Mouse (Mus musculus) lung, postnatal 0 days (tissue): ENCODE results near the gene Glp2r. TPM values are rescaled to one million over a fixed set of nuclear protein-coding genes. Genes with fewer than 3 reads are reported as not detected.

Experiments used
- ATAC-seq: fragments of 200-750 bp; cut with Nextera tagmentation; 2 replicates; pipeline ENCODE4 v1.8.0; 2017; ENCODE audit warnings: moderate library complexity
- DNase-seq: peaks from one replicate; pipeline ENCODE4 v3.0.0-alpha.2; 2016; ENCODE audit warnings: low spot score
- H3K27ac ChIP-seq: fragments of 300-500 bp; sonication (generic); 2 replicates; pipeline ENCODE4 v1.5.1; 2014; ENCODE audit warnings: antibody characterized with exemption, mild to moderate bottlenecking, low read length, mixed read lengths
- H3K27me3 ChIP-seq: fragments of 300-500 bp; sonication (generic); replicated peaks from 2 replicates; pipeline ENCODE4 v1.6.1; 2014; ENCODE audit warnings: low read length, mixed read lengths; ENCODE audit not compliant: insufficient read depth
- H3K36me3 ChIP-seq: fragments of 300-500 bp; sonication (generic); 2 replicates; pipeline ENCODE4 v1.6.1; 2014; ENCODE audit warnings: low read length, mixed read lengths; ENCODE audit not compliant: insufficient read depth
- H3K4me1 ChIP-seq: fragments of 300-500 bp; sonication (generic); 2 replicates; pipeline ENCODE4 v1.6.1; 2014; ENCODE audit warnings: antibody characterized with exemption, low read depth, low read length, mixed read lengths; ENCODE audit not compliant: insufficient read depth
- H3K4me2 ChIP-seq: fragments of 300-500 bp; sonication (generic); replicated peaks from 2 replicates; pipeline ENCODE4 v1.6.1; 2014; ENCODE audit warnings: low read depth, mild to moderate bottlenecking, low read length, moderate library complexity, mixed read lengths
- H3K4me3 ChIP-seq: fragments of 300-500 bp; sonication (generic); 2 replicates; pipeline ENCODE4 v1.5.1; 2014; ENCODE audit warnings: low read depth, low read length
- H3K9ac ChIP-seq: fragments of 300-500 bp; sonication (generic); replicated peaks from 2 replicates; pipeline ENCODE4 v1.6.1; 2014; ENCODE audit warnings: low read depth, mild to moderate bottlenecking
- H3K9me3 ChIP-seq: fragments of 300-500 bp; sonication (generic); 2 replicates; pipeline ENCODE4 v1.6.1; 2016; ENCODE audit warnings: low read length, mixed read lengths
- CTCF ChIP-seq: IDR thresholded peaks from 2 replicates; pipeline ENCODE4 v1.5.1; 2016; ENCODE audit warnings: antibody characterized with exemption, mild to moderate bottlenecking
- EP300 ChIP-seq: IDR thresholded peaks from 2 replicates; pipeline ENCODE4 v1.6.1; 2016; ENCODE audit warnings: antibody characterized with exemption, mild to moderate bottlenecking, control low read depth
- whole genome bisulfite sequencing: fragments of 180-500 bp; shearing (Covaris S2); extraction: QIAGEN DNeasy Blood & Tissue Kit; methylation state at CpG from one replicate; pipeline ENCODE4 v1.1.7; 2014; 5-methylcytosine and 5-hydroxymethylcytosine counted together
- polyA plus RNA-seq: library from polyadenylated mRNA; unstranded; fragments of >200 nt; fragmentation: Nextera tagmentation; extraction: Ambion mirVana; gene quantifications from 2 replicates; pipeline ENCODE4 v1.2.1, GENCODE M21; 2015

The Glp2r gene
- polyA plus RNA-seq, 1 experiment from 2014 or later, result not detected

DNA sequence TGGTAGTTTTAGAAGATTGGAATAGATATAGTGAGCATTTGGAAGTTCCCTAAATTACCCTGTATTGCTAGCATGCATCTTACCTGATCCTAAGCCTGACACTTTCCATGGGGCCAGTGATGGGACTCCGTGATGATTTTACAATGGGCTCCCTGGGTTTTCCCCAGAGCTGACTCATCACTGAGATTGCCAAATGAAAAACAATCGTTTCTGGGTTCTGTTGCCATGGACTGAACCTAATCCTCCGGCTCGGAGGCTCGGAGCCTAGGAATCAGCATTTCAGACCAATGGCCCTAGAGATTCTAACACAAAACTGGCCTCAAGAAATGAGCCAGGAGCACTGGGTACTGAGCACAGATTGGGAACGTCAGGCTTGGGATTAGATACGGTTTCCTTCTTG lies 148.6 kb downstream of the Glp2r start:
- Histone ChIP-seq H3K27me3 (no peaks in the 10 kb centered on the region), H3K9me3 (no peaks in the 10 kb centered on the region), H3K4me1 (no peaks in the 10 kb centered on the region), H3K4me3 (no peak overlapping the region), H3K36me3 (no peaks in the 10 kb centered on the region), H3K27ac (no peak overlapping the region), H3K4me2 (no peak overlapping the region), H3K9ac (no peak overlapping the region)
- DNase-seq (no peak), ATAC-seq (no peak)
- no peak for TF ChIP-seq CTCF
- no peak for TF ChIP-seq EP300
- 80% methylated on average over 7 of the region's 7 CpGs for WGBS

DNA sequence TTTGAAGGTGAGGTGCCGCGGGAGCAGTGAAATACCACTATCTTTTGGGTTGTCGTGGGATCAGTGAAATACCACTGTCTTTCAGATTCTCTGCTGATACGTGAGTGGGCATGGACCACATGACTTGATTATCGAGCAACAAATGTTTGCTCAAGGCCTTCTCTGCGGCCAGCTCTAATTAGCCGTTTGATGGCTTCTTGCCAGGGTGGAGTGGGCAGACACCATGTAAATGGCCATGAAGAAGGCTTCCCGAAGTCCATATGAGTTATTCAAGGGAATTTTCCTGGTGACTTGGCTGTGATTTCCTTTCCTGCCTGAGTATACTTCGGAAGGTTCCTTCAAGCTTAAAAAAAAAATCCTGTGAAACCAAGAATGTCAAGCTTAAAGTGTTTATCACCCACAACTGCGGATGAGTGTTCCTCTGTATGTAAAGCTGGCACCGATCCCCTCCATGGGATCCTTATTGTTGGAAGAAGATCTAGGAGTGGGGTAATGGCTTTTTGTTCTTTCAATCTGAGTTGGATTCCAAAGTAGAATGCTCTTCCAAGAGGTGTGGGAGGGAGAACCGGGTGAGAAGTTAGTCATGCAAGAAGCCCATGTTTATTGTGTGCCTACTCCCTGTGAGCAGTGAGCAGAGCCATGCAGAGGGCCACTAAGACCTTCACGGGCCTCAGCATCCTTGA lies 154.3 kb downstream of the Glp2r start:
- no peak overlapping the region for H3K9ac ChIP-seq
- H3K4me1 ChIP-seq, result no peaks in the 10 kb centered on the region
- ATAC-seq (no peak), DNase-seq (no peak)
- no peak overlapping the region for H3K27ac ChIP-seq
- H3K36me3 ChIP-seq, result no peaks in the 10 kb centered on the region
- no peaks in the 10 kb centered on the region for H3K9me3 ChIP-seq
- H3K27me3 ChIP-seq, result no peaks in the 10 kb centered on the region
- no peak overlapping the region for H3K4me2 ChIP-seq
- no peak overlapping the region for H3K4me3 ChIP-seq
- 65% methylated on average over 13 of the region's 13 CpGs for WGBS
- TF ChIP-seq EP300, result no peak
- no peak for TF ChIP-seq CTCF

DNA sequence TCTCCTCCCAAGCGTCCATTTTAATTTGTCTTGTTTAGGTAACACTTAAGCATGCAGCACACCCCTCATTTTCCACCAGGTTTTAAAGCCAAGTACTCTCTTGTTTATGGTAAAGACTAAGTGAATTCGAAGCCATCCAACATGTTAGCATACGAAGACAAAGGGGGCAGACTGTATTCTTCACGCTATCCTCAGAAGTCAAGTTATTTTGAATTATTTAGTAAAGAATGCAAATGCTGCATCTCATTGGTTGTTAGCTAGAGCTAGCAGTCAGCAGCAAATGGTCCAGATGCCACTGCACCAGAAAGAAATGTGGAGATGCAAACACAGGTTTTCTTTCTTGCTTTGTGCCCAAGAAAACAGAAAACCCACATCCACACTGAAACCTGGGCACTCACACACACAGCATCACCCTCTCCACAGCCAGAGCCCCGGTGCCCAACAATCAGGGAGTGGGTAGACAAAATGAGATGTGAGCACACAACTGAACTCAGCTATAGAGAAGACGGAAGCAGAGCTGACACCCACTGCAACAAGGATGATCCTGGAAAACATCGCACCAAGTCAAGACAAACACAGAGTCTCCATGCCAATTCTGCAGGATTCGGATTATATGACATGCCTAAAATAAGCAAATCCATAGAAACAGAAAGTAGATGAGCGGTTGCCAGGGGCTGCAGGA lies 158.7 kb downstream of the Glp2r start:
- ATAC-seq (no peak), DNase-seq (no peak)
- Histone ChIP-seq H3K27me3 (no peaks in the 10 kb centered on the region), H3K4me1 (no peaks in the 10 kb centered on the region), H3K9me3 (no peaks in the 10 kb centered on the region), H3K4me3 (no peak overlapping the region), H3K36me3 (no peaks in the 10 kb centered on the region), H3K4me2 (no peak overlapping the region), H3K27ac (no peak overlapping the region), H3K9ac (no peak overlapping the region)
- TF ChIP-seq EP300 (no peak), CTCF (no peak)
- WGBS, result 76% methylated on average over 9 of the region's 9 CpGs

Other genes with a start within 250 kb of the Glp2r start
- gene Rcvrn, start 75.8 kb downstream of the Glp2r start, polyA plus RNA-seq, result not detected in 2 replicates
- gene Gsg1l2, start 3.5 kb upstream of the Glp2r start, polyA plus RNA-seq, result not detected in 2 replicates
- 0.45 and 0.66 TPM in 2 replicates for gene Dhrs7c, start 27.0 kb upstream of the Glp2r start, polyA plus RNA-seq
- 2.7 and 3.0 TPM in 2 replicates for gene Usp43, start 151.0 kb upstream of the Glp2r start, polyA plus RNA-seq
- gene Cfap52, start 194.5 kb upstream of the Glp2r start, polyA plus RNA-seq, result 9.8 and 12.4 TPM in 2 replicates
- 72.5 and 77.6 TPM in 2 replicates for gene Stx8, start 195.0 kb upstream of the Glp2r start, polyA plus RNA-seq